Mouse (Mus musculus) thymus, adult 2 months (tissue): ENCODE measurements at regions not wholly inside any gene's neighbourhood (a gene's known extent, or its start where the extent isn't known, plus 50 kb on each side); places are given as distances from the start of the nearest gene placed in this dataset.

Experiments used
- CTCF ChIP-seq: fragments of 200-500 bp; IDR thresholded peaks from 2 replicates; pipeline ENCODE4 v1.5.1; 2012; ENCODE audit warnings: mild to moderate bottlenecking, control low read depth, low read length, moderate library complexity, borderline replicate concordance; ENCODE audit not compliant: control insufficient read depth, poor library complexity, insufficient read depth; ENCODE audit errors: extremely low read depth
- POLR2A ChIP-seq: fragments of 200-500 bp; IDR thresholded peaks from 2 replicates; pipeline ENCODE4 v1.6.1; 2012; ENCODE audit warnings: mild to moderate bottlenecking, low read length, control low read depth, moderate library complexity; ENCODE audit not compliant: control insufficient read depth, poor library complexity, insufficient read depth; ENCODE audit errors: extremely low read depth

- TF ChIP-seq POLR2A (no peak), CTCF (no peak)
Observed at GRCm38 (mm10) chr7:37230641-37231347, 532.9 kb downstream of the Tshz3 start.
